Mouse (Mus musculus) hematopoietic stem cell, adult 5-6 weeks (primary cell): ENCODE measurements around the gene Pramef12. TPM values are rescaled to one million over a fixed set of nuclear protein-coding genes. Genes with fewer than 3 reads are reported as not detected.
"Not testable (repeated sequence)": the region's sequence is repeated elsewhere in the genome, so short reads cannot be mapped to it uniquely, and the experiment has no call there.

Experiments used
- ATAC-seq, 2 experiments: fragments of 125-278 bp in 1 of 2; replicated peaks in 1 of 2; 2 replicates each; pipeline ENCODE4 v1.8.0; 2016 to 2017; ENCODE audit warnings: inconsistent platforms in 2 of 2, mild to moderate bottlenecking in 2 of 2, moderate number of reproducible peaks in 2 of 2, low read depth in 1 of 2, moderate TSS enrichment in 1 of 2; ENCODE audit not compliant: low FRiP score in 2 of 2, poor library complexity in 2 of 2, severe bottlenecking in 2 of 2, insufficient read depth in 1 of 2, low TSS enrichment in 1 of 2
- total RNA-seq: library from RNA; stranded (forward); fragments of 172-1452, 232-1000 nt; gene quantifications from 2 replicates; pipeline ENCODE4 v1.2.3, GENCODE M21; 2017

Gene Pramef12
- total RNA-seq: not detected in 2 replicates

- no peak for ATAC-seq
Observed at GRCm38 (mm10) chr4:144408290-144408689, at the start of gene Pramef12. TSS of gene Pramef12 (minus strand) at chr4:144408464.

- ATAC-seq: no peak
Observed at GRCm38 (mm10) chr4:144453217-144453616, 45.0 kb upstream of the Pramef12 start, which contains the start of gene Gm9944. TSS of gene Gm9944 (minus strand) at chr4:144453317.

GRCm38 (mm10) chr4:144448546-144448945, 40.3 kb upstream of the Pramef12 start:
- no peak for ATAC-seq

- no peak for ATAC-seq
Observed at GRCm38 (mm10) chr4:144441582-144441981, 33.3 kb upstream of the Pramef12 start.

- ATAC-seq: no peak
Observed at GRCm38 (mm10) chr4:144441095-144441494, 32.8 kb upstream of the Pramef12 start.

- no peak for ATAC-seq
Observed at GRCm38 (mm10) chr4:144438672-144439071, 30.4 kb upstream of the Pramef12 start, which contains the start of gene 1700012P22Rik. TSS of gene 1700012P22Rik (minus strand) at chr4:144438772.

- no peak for ATAC-seq
Observed at GRCm38 (mm10) chr4:144433216-144433615, 25.0 kb upstream of the Pramef12 start.

- no peak for ATAC-seq
Observed at GRCm38 (mm10) chr4:144430723-144431122, 22.5 kb upstream of the Pramef12 start.

GRCm38 (mm10) chr4:144428868-144429267, 20.6 kb upstream of the Pramef12 start:
- ATAC-seq: no peak

GRCm38 (mm10) chr4:144424590-144424989, 16.3 kb upstream of the Pramef12 start:
- ATAC-seq: peak in 1 of 2 experiments; percentile 25; a peak in 1 of 4 replicates

GRCm38 (mm10) chr4:144420644-144421043, 12.4 kb upstream of the Pramef12 start:
- ATAC-seq: peak; percentile 54 to 58; a peak in 2 of 4 replicates

- no peak for ATAC-seq
Observed at GRCm38 (mm10) chr4:144406261-144406660, 2.0 kb downstream of the Pramef12 start.

- ATAC-seq: peak; percentile 81 to 83
Observed at GRCm38 (mm10) chr4:144404456-144405086, 3.7 kb downstream of the Pramef12 start.

GRCm38 (mm10) chr4:144402712-144403111, 5.6 kb downstream of the Pramef12 start:
- peak; percentile 20 to 72 for ATAC-seq

GRCm38 (mm10) chr4:144396316-144396715, 11.9 kb downstream of the Pramef12 start:
- ATAC-seq: no peak

- ATAC-seq: no peak
Observed at GRCm38 (mm10) chr4:144377911-144378310, 30.4 kb downstream of the Pramef12 start, which contains the start of gene Pramef20. TSS of gene Pramef20 (minus strand) at chr4:144377933.

GRCm38 (mm10) chr4:144357642-144358041, 50.6 kb downstream of the Pramef12 start, which contains the start of gene Gm13119:
TSS of gene Gm13119 (plus strand) at chr4:144357942.
- ATAC-seq: not testable (repeated sequence)
